Mouse (Mus musculus): ENCODE results near the gene Pnpla3. TPM values are rescaled to one million over a fixed set of nuclear protein-coding genes. Genes with fewer than 3 reads are reported as not detected.

Gene Pnpla3
- polyA plus RNA-seq, 1 experiment from 2014 or later, result 1.7 TPM

GRCm38 (mm10) chr15:84217969-84218782 lies 50.5 kb downstream of the Pnpla3 start:
- Histone ChIP-seq H3K4me3 (ENCODE audit: low read depth, low read length) (no peak overlapping the region), H3K9ac (ENCODE audit: low read length) (no peak overlapping the region), H3K9me3 (ENCODE audit: control insufficient read depth, low read length) (no peaks in the 10 kb centered on the region), H3K27me3 (ENCODE audit: control insufficient read depth, insufficient read depth, low read length) (no peaks in the 10 kb centered on the region), H3K36me3 (ENCODE audit: control insufficient read depth, insufficient read depth, low read length) (0 out of 2 replicates have a peak, but pooled peaks cover 2% of the 10 kb centered on the region), H3K4me2 (no peak overlapping the region), H3K27ac (ENCODE audit: low read depth, low read length) (no peak overlapping the region), H3K4me1 (ENCODE audit: control insufficient read depth, insufficient read depth, low read length) (peaks cover 14% of the 10 kb centered on the region)
- WGBS, result 65% methylated on average over 23 of the region's 23 CpGs
- no peak for ATAC-seq (ENCODE audit: low FRiP score)
- no peak for DNase-seq (ENCODE audit: low spot score, missing footprints)

- ATAC-seq (ENCODE audit: low FRiP score) (no peak), DNase-seq (ENCODE audit: low spot score, missing footprints) (no peak)
- WGBS, result 63% methylated on average over 9 of the region's 9 CpGs
- Histone ChIP-seq H3K27me3 (ENCODE audit: control insufficient read depth, insufficient read depth, low read length) (no peaks in the 10 kb centered on the region), H3K9me3 (ENCODE audit: control insufficient read depth, low read length) (no peaks in the 10 kb centered on the region), H3K36me3 (ENCODE audit: control insufficient read depth, insufficient read depth, low read length) (0 out of 2 replicates have a peak, but pooled peaks cover 2% of the 10 kb centered on the region), H3K4me2 (no peak overlapping the region), H3K27ac (ENCODE audit: low read depth, low read length) (no peak overlapping the region), H3K4me1 (ENCODE audit: control insufficient read depth, insufficient read depth, low read length) (peaks cover 14% of the 10 kb centered on the region), H3K4me3 (ENCODE audit: low read depth, low read length) (no peak overlapping the region), H3K9ac (ENCODE audit: low read length) (no peak overlapping the region)
Measured at GRCm38 (mm10) chr15:84218783-84219271, 51.2 kb downstream of the Pnpla3 start.

- H3K4me2 ChIP-seq, result no peak overlapping the region
- no peak overlapping the region for H3K4me3 ChIP-seq (ENCODE audit: low read depth, low read length)
- peaks cover 15% of the 10 kb centered on the region for H3K4me1 ChIP-seq (ENCODE audit: control insufficient read depth, insufficient read depth, low read length)
- WGBS, result 86% methylated on average over 5 of the region's 5 CpGs
- no peaks in the 10 kb centered on the region for H3K36me3 ChIP-seq (ENCODE audit: control insufficient read depth, insufficient read depth, low read length)
- no peaks in the 10 kb centered on the region for H3K9me3 ChIP-seq (ENCODE audit: control insufficient read depth, low read length)
- no peaks in the 10 kb centered on the region for H3K27me3 ChIP-seq (ENCODE audit: control insufficient read depth, insufficient read depth, low read length)
- ATAC-seq (ENCODE audit: low FRiP score), result no peak
- no peak overlapping the region for H3K9ac ChIP-seq (ENCODE audit: low read length)
- DNase-seq (ENCODE audit: low spot score, missing footprints), result no peak
- no peak overlapping the region for H3K27ac ChIP-seq (ENCODE audit: low read depth, low read length)
Measured at GRCm38 (mm10) chr15:84221539-84221938, 53.9 kb downstream of the Pnpla3 start.

- Histone ChIP-seq H3K9me3 (ENCODE audit: control insufficient read depth, low read length) (no peaks in the 10 kb centered on the region), H3K36me3 (ENCODE audit: control insufficient read depth, insufficient read depth, low read length) (no peaks in the 10 kb centered on the region), H3K9ac (ENCODE audit: low read length) (no peak overlapping the region), H3K4me1 (ENCODE audit: control insufficient read depth, insufficient read depth, low read length) (peaks cover 17% of the 10 kb centered on the region), H3K4me2 (no peak overlapping the region), H3K27me3 (ENCODE audit: control insufficient read depth, insufficient read depth, low read length) (no peaks in the 10 kb centered on the region), H3K4me3 (ENCODE audit: low read depth, low read length) (no peak overlapping the region), H3K27ac (ENCODE audit: low read depth, low read length) (no peak overlapping the region)
- WGBS, result 25% methylated on average over 6 of the region's 6 CpGs
- ATAC-seq (ENCODE audit: low FRiP score) (0 out of 2 replicates have a peak, but pooled peaks have one; percentile 54), DNase-seq (ENCODE audit: low spot score, missing footprints) (no peak)
Measured at GRCm38 (mm10) chr15:84223423-84223822, 55.8 kb downstream of the Pnpla3 start.

- Histone ChIP-seq H3K9ac (ENCODE audit: low read length) (no peak overlapping the region), H3K9me3 (ENCODE audit: control insufficient read depth, low read length) (no peaks in the 10 kb centered on the region), H3K4me2 (no peak overlapping the region), H3K4me3 (ENCODE audit: low read depth, low read length) (no peak overlapping the region), H3K27ac (ENCODE audit: low read depth, low read length) (no peak overlapping the region), H3K36me3 (ENCODE audit: control insufficient read depth, insufficient read depth, low read length) (no peaks in the 10 kb centered on the region), H3K27me3 (ENCODE audit: control insufficient read depth, insufficient read depth, low read length) (no peaks in the 10 kb centered on the region), H3K4me1 (ENCODE audit: control insufficient read depth, insufficient read depth, low read length) (peaks cover 12% of the 10 kb centered on the region)
- WGBS, result 67% methylated on average over 10 of the region's 10 CpGs
- DNase-seq (ENCODE audit: low spot score, missing footprints) (no peak), ATAC-seq (ENCODE audit: low FRiP score) (no peak)
Measured at GRCm38 (mm10) chr15:84224779-84225178, 57.1 kb downstream of the Pnpla3 start.

- ATAC-seq (ENCODE audit: low FRiP score), result peak; percentile 77
- Histone ChIP-seq H3K9me3 (ENCODE audit: control insufficient read depth, low read length) (no peaks in the 10 kb centered on the region), H3K9ac (ENCODE audit: low read length) (no peak overlapping the region), H3K4me3 (ENCODE audit: low read depth, low read length) (no peak overlapping the region), H3K27me3 (ENCODE audit: control insufficient read depth, insufficient read depth, low read length) (no peaks in the 10 kb centered on the region; the same call in 1 of the 2 replicates), H3K36me3 (ENCODE audit: control insufficient read depth, insufficient read depth, low read length) (no peaks in the 10 kb centered on the region), H3K4me2 (no peak overlapping the region), H3K4me1 (ENCODE audit: control insufficient read depth, insufficient read depth, low read length) (peaks cover 29% of the 10 kb centered on the region), H3K27ac (ENCODE audit: low read depth, low read length) (peak overlapping the region; percentile 80)
- DNase-seq (ENCODE audit: low spot score, missing footprints), result no peak
- 51% methylated on average over 15 of the region's 15 CpGs for WGBS
Measured at GRCm38 (mm10) chr15:84226918-84227317, 59.3 kb downstream of the Pnpla3 start.

- peak overlapping the region; percentile 75 for H3K27ac ChIP-seq (ENCODE audit: low read depth, low read length)
Measured at GRCm38 (mm10) chr15:84230661-84231060, 63.0 kb downstream of the Pnpla3 start.

GRCm38 (mm10) chr15:84231113-84231712 lies 63.6 kb downstream of the Pnpla3 start:
- H3K4me2 ChIP-seq, result peak overlapping the region; percentile 70
- H3K27ac ChIP-seq (ENCODE audit: low read depth, low read length), result peak overlapping the region; percentile 75
- peak overlapping the region; percentile 40 for H3K4me3 ChIP-seq (ENCODE audit: low read depth, low read length)
- H3K36me3 ChIP-seq (ENCODE audit: control insufficient read depth, insufficient read depth, low read length), result no peaks in the 10 kb centered on the region
- H3K27me3 ChIP-seq (ENCODE audit: control insufficient read depth, insufficient read depth, low read length), result peaks cover 3% of the 10 kb centered on the region
- H3K4me1 ChIP-seq (ENCODE audit: control insufficient read depth, insufficient read depth, low read length), result peaks cover 31% of the 10 kb centered on the region
- ATAC-seq (ENCODE audit: low FRiP score), result peak; percentile 22
- DNase-seq (ENCODE audit: low spot score, missing footprints), result peak; percentile 96
- H3K9me3 ChIP-seq (ENCODE audit: control insufficient read depth, low read length), result no peaks in the 10 kb centered on the region
- peak overlapping the region; percentile 55 for H3K9ac ChIP-seq (ENCODE audit: low read length)
- WGBS, result 2% methylated on average over 16 of the region's 16 CpGs

More at GRCm38 (mm10) chr15:84230661-84231060, 63.0 kb downstream of the Pnpla3 start:
- ATAC-seq (ENCODE audit: low FRiP score) (no peak), DNase-seq (ENCODE audit: low spot score, missing footprints) (no peak)
- H3K4me1 ChIP-seq (ENCODE audit: control insufficient read depth, insufficient read depth, low read length), result peaks cover 33% of the 10 kb centered on the region
- H3K9me3 ChIP-seq (ENCODE audit: control insufficient read depth, low read length), result no peaks in the 10 kb centered on the region
- H3K9ac ChIP-seq (ENCODE audit: low read length), result peak overlapping the region; percentile 55
- H3K4me2 ChIP-seq, result peak overlapping the region; percentile 70
- H3K36me3 ChIP-seq (ENCODE audit: control insufficient read depth, insufficient read depth, low read length), result no peaks in the 10 kb centered on the region
- no peak overlapping the region for H3K4me3 ChIP-seq (ENCODE audit: low read depth, low read length)
- H3K27me3 ChIP-seq (ENCODE audit: control insufficient read depth, insufficient read depth, low read length), result peaks cover 3% of the 10 kb centered on the region
- WGBS, result 7% methylated on average over 5 of the region's 5 CpGs

All from midbrain, embryonic 11.5 days (tissue).